Mouse (Mus musculus) limb, embryonic 10.5 days (tissue): ENCODE measurements at regions not wholly inside any gene's neighbourhood (a gene's known extent, or its start where the extent isn't known, plus 50 kb on each side); places are given as distances from the start of the nearest gene placed in this dataset.

ENCODE experiments used
- DNase-seq: peaks from one replicate; pipeline ENCODE4 v3.0.0-alpha.2; 2017; ENCODE audit warnings: low spot score
- H3K27ac ChIP-seq: fragments of 300-500 bp; sonication (generic); 2 replicates; pipeline ENCODE4 v1.5.1; 2016; ENCODE audit warnings: mild to moderate bottlenecking
- H3K27me3 ChIP-seq: fragments of 300-500 bp; sonication (generic); 2 replicates; pipeline ENCODE4 v1.6.1; 2016; ENCODE audit warnings: low read depth, mild to moderate bottlenecking; ENCODE audit not compliant: poor library complexity, severe bottlenecking
- H3K36me3 ChIP-seq: fragments of 300-500 bp; sonication (generic); 2 replicates; pipeline ENCODE4 v1.6.1; 2016; ENCODE audit warnings: mild to moderate bottlenecking, moderate library complexity
- H3K4me1 ChIP-seq: fragments of 300-500 bp; sonication (generic); 2 replicates; pipeline ENCODE4 v1.6.1; 2016
- H3K4me3 ChIP-seq: fragments of 300-500 bp; sonication (generic); 2 replicates; pipeline ENCODE4 v1.5.1; 2016; ENCODE audit warnings: mild to moderate bottlenecking, moderate library complexity
- H3K9me3 ChIP-seq: fragments of 300-500 bp; sonication (generic); replicated peaks from 2 replicates; pipeline ENCODE4 v1.6.1; 2016; ENCODE audit warnings: mild to moderate bottlenecking
- WGBS: fragments of 180-500 bp; shearing (Covaris S2); methylation state at CpG from one replicate; pipeline ENCODE4 v1.1.7; 2016; 5-methylcytosine and 5-hydroxymethylcytosine counted together

GRCm38 (mm10) chr1:79956121-79956520 lies 95.1 kb upstream of the Serpine2 start:
- Histone ChIP-seq H3K27ac (no peak overlapping the region), H3K36me3 (no peaks in the 10 kb centered on the region), H3K4me1 (no peaks in the 10 kb centered on the region), H3K4me3 (no peak overlapping the region), H3K9me3 (no peaks in the 10 kb centered on the region), H3K27me3 (no peaks in the 10 kb centered on the region)
- 94% methylated on average over 1 of the region's 1 CpGs for WGBS
- no peak for DNase-seq

GRCm38 (mm10) chr1:79944231-79944630 lies 83.3 kb upstream of the Serpine2 start:
- no peak for DNase-seq
- WGBS = 89% methylated on average over 4 of the region's 4 CpGs
- no peaks in the 10 kb centered on the region for H3K36me3 ChIP-seq
- no peaks in the 10 kb centered on the region for H3K27me3 ChIP-seq
- H3K4me3 ChIP-seq = no peak overlapping the region
- H3K9me3 ChIP-seq = no peaks in the 10 kb centered on the region
- no peaks in the 10 kb centered on the region for H3K4me1 ChIP-seq
- H3K27ac ChIP-seq = no peak overlapping the region

DNA sequence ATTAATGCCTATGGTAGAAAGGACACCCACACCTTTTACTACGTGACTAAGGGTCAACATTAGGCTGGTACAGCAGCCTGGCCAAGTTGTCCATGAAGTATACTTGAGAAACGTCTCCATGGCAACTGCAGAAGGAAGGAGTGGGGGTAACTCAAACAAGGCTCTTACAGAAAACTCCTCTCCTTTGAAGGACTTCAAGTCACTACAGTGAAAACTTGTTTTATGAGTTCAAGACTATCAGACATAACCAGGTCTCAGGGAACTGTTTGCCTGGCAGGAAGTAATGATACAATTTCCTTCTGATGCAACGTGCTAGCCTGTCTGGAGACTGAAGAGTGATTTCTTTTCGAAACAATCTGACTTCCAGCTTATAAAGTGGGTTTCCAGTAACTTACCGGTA lies 71.5 kb upstream of the Serpine2 start:
- Histone ChIP-seq H3K27ac (no peak overlapping the region), H3K27me3 (no peaks in the 10 kb centered on the region), H3K9me3 (no peaks in the 10 kb centered on the region), H3K4me3 (no peak overlapping the region), H3K36me3 (no peaks in the 10 kb centered on the region), H3K4me1 (no peaks in the 10 kb centered on the region)
- no peak for DNase-seq
- 80% methylated on average over 5 of the region's 5 CpGs for WGBS

GRCm38 (mm10) chr1:79927740-79928139 lies 66.8 kb upstream of the Serpine2 start:
- WGBS = 83% methylated on average over 2 of the region's 2 CpGs
- H3K9me3 ChIP-seq = no peaks in the 10 kb centered on the region

GRCm38 (mm10) chr1:79925776-79926175 lies 64.8 kb upstream of the Serpine2 start:
- Histone ChIP-seq H3K4me3 (no peak overlapping the region), H3K36me3 (no peaks in the 10 kb centered on the region), H3K4me1 (no peaks in the 10 kb centered on the region), H3K9me3 (no peaks in the 10 kb centered on the region), H3K27ac (no peak overlapping the region), H3K27me3 (no peaks in the 10 kb centered on the region)
- no peak for DNase-seq
- 64% methylated on average over 1 of the region's 1 CpGs for WGBS

More at GRCm38 (mm10) chr1:79927740-79928139, 66.8 kb upstream of the Serpine2 start:
- H3K4me3 ChIP-seq = no peak overlapping the region
- H3K27ac ChIP-seq = no peak overlapping the region
- H3K27me3 ChIP-seq = no peaks in the 10 kb centered on the region
- H3K4me1 ChIP-seq = no peaks in the 10 kb centered on the region
- no peaks in the 10 kb centered on the region for H3K36me3 ChIP-seq
- DNase-seq = no peak

DNA sequence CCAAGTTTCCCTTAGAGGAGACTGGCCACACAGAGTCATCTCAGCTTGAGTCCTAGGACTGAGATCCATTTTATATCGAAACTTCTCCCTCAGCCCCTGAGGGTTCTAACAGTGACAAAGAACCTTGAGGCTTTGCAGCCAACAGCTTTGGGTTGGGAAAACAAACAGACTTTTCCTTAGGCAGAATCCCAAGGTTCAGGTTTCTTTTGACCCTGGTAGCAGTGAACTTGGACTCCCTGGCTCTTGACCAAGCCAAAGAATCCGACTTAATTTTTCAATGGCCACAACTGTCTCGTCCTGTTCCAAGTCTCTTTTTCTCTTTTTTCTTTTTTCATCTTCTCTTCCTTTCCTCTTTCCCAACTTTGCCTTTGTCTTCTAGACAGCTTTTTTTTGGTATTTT lies 60.9 kb upstream of the Serpine2 start:
- H3K36me3 ChIP-seq = no peaks in the 10 kb centered on the region
- H3K9me3 ChIP-seq = no peaks in the 10 kb centered on the region
- no peak overlapping the region for H3K4me3 ChIP-seq
- H3K27ac ChIP-seq = no peak overlapping the region
- H3K27me3 ChIP-seq = no peaks in the 10 kb centered on the region
- WGBS = 93% methylated on average over 3 of the region's 3 CpGs
- H3K4me1 ChIP-seq = no peaks in the 10 kb centered on the region
- DNase-seq = no peak

DNA sequence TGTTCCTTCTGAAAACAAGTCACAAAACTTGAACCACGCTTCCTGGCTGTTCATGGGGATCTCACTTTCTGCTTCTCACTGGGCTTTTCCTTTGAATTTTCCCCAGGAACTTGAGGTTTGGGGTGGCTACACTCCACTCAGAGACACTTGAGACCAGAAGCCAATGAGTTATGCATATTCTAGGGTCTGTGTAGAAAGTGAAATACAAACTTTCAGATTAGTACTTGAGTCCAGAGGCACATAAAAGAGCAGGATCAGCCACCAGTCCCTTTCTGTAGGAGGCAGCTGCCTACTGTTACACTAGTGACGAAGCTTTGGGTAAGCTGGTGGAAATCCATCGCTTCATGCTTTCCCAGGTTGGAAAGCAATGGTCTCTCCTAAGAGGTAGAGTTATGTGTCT lies 60.4 kb upstream of the Serpine2 start:
- DNase-seq = no peak

GRCm38 (mm10) chr1:79917426-79918150 lies 56.6 kb upstream of the Serpine2 start:
- Histone ChIP-seq H3K4me1 (peaks cover 5% of the 10 kb centered on the region; the same call in 1 of the 2 replicates), H3K36me3 (no peaks in the 10 kb centered on the region), H3K4me3 (no peak overlapping the region), H3K27me3 (no peaks in the 10 kb centered on the region), H3K27ac (no peak overlapping the region), H3K9me3 (no peaks in the 10 kb centered on the region)
- 82% methylated on average over 7 of the region's 7 CpGs for WGBS
- DNase-seq = no peak

More for the DNA sequence above, 60.4 kb upstream of the Serpine2 start:
- Histone ChIP-seq H3K27me3 (no peaks in the 10 kb centered on the region), H3K27ac (no peak overlapping the region), H3K36me3 (no peaks in the 10 kb centered on the region), H3K9me3 (no peaks in the 10 kb centered on the region), H3K4me1 (no peaks in the 10 kb centered on the region), H3K4me3 (no peak overlapping the region)
- WGBS = 89% methylated on average over 3 of the region's 3 CpGs
